Mouse (Mus musculus): ENCODE measurements around the gene Hoxa6. TPM values are rescaled to one million over a fixed set of nuclear protein-coding genes. Genes with fewer than 3 reads are reported as not detected.

The Hoxa6 gene
- total and polyA plus RNA-seq, 3 experiments = 0.58 to 2.2 (median 2.1) TPM

DNA sequence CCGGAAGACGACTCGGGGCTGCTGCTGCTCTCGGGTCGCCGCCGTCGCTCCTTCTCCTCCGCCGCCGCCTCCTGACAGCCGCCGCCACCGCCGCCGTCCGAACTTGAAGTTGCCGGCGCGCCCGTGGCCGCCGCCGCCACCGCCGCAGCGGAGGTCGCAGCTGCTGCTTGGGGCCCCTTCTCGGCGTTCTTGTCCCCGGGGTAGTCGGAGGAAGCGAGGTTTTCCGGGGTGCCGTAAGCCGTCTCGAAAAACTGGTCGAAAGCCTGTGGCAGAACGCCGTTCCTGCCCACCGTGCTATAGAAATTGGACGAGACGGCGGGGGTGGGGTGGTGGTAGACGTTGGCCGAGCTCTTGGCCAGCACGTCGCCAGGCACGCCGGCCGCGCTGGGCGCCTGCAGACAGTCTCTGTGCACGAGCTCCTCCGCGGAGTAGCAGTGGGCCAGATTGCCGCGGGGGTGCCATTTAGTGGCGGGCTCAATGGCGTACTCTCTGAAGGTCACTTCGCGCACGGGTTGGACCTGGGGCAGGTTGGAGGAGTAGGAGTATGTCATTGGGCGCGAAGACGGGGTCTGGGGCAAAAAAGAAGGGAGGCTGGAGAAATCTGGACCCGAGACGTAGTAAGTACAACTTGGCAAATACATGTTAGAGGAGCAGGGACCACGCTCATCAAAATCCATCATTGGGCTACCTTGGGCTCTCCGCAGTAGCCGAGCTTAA, 36.7 kb upstream of the Hoxa6 start:
- no peak overlapping the region for H3K4me3 ChIP-seq (replicated peaks in 1 of 3; ENCODE audit: low read depth in 2 of 3, low read length in 2 of 3, poor library complexity in 1 of 3)
- TF ChIP-seq ZMIZ1 (IDR thresholded peaks at IDR 0.05; ENCODE audit: low read depth, low read length) = no peak
- no peak for TF ChIP-seq KAT2A (IDR thresholded peaks at IDR 0.05; ENCODE audit: insufficient replicate concordance, low read length)
- no peak for TF ChIP-seq USF2 (conservative IDR thresholded peaks at IDR 0.05; ENCODE audit: low read depth, low read length)
- no peak for TF ChIP-seq MYC (IDR thresholded peaks at IDR 0.05; ENCODE audit: low read depth, low read length)
- no peak for TF ChIP-seq BHLHE40 (IDR thresholded peaks at IDR 0.05; ENCODE audit: low read depth, low read length)
- no peak for TF ChIP-seq HCFC1 (IDR thresholded peaks at IDR 0.05; ENCODE audit: low read depth, low read length)
- TF ChIP-seq GABPA (IDR thresholded peaks at IDR 0.05; ENCODE audit: insufficient replicate concordance, low read depth, low read length) = no peak
- H3K36me3 ChIP-seq (replicated peaks in 1 of 2; ENCODE audit: control insufficient read depth in 1 of 2, insufficient read depth in 1 of 2, low read length in 1 of 2) = no peaks in the 10 kb centered on the region
- dilution Hi-C loops (cut with MboI; ENCODE audit: extremely low pct_ligation_motif_present, extremely low pct_unique_long_range_greater_than_20kb, low sequenced_read_pairs) (no loop called here), in situ Hi-C loops (cut with MboI; ENCODE audit: low pct_ligation_motif_present, low pct_unique_long_range_greater_than_20kb, low sequenced_read_pairs) (no loop called here)
- H3K4me2 ChIP-seq (ENCODE audit: insufficient read depth, low read depth, poor library complexity, severe bottlenecking) = no peak overlapping the region
- H3K4me1 ChIP-seq (ENCODE audit: control insufficient read depth in 1 of 2, insufficient read depth in 2 of 2) = peaks cover 0 to 9% of the 10 kb centered on the region in 2 experiments; a peak in 2 of 4 replicates
- H3K9ac ChIP-seq (ENCODE audit: insufficient read depth, low read depth) = no peak overlapping the region
- DNase-seq (ENCODE audit: extremely low read depth) = no peak
- H3K27me3 ChIP-seq (replicated peaks) = no peaks in the 10 kb centered on the region
- H3K27ac ChIP-seq (ENCODE audit: insufficient read depth, low read depth) = no peak overlapping the region
- H3K79me2 ChIP-seq (replicated peaks; ENCODE audit: control insufficient read depth, extremely low read depth, insufficient read depth, poor library complexity, severe bottlenecking) = no peaks in the 10 kb centered on the region
- H3K9me3 ChIP-seq (replicated peaks; ENCODE audit: low read length) = peaks cover 5% of the 10 kb centered on the region

DNA sequence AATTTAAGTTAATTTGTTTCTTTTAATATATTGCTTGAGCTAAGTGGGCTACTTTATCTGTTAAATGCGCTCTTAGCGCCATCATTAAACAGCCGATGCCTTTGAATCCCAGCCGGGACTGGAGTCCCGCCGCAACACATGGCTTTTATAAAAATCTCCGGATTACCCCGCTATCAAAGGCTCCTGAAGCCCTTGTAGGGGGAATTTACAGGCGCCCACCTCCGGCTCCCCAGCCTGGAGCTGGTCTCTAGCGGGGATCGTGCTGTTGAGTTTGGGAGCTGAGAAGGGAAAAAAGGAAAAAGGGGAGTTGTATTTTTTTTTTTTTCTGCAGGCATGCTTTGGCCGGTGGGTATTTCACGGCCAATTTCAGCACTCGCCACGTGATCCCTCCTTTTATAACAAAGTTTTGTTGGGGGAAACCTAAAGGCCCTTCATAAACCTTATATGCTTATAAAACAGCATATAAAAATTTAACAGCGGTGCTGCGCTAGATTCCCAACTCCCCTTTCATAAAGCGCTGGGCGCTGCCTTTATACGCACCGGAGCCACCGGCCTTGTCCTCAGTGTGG, 36.0 kb upstream of the Hoxa6 start:
- Histone ChIP-seq H3K4me3 (replicated peaks in 1 of 3; ENCODE audit: low read depth in 2 of 3, low read length in 2 of 3, poor library complexity in 1 of 3) (no peak overlapping the region), H3K27ac (ENCODE audit: insufficient read depth, low read depth) (no peak overlapping the region), H3K4me2 (ENCODE audit: insufficient read depth, low read depth, poor library complexity, severe bottlenecking) (no peak overlapping the region), H3K79me2 (replicated peaks; ENCODE audit: control insufficient read depth, extremely low read depth, insufficient read depth, poor library complexity, severe bottlenecking) (no peaks in the 10 kb centered on the region), H3K4me1 (ENCODE audit: control insufficient read depth in 1 of 2, insufficient read depth in 2 of 2) (peaks cover 0 to 9% of the 10 kb centered on the region in 2 experiments; a peak in 2 of 4 replicates), H3K27me3 (replicated peaks) (no peaks in the 10 kb centered on the region), H3K9ac (ENCODE audit: insufficient read depth, low read depth) (no peak overlapping the region), H3K36me3 (replicated peaks in 1 of 2; ENCODE audit: control insufficient read depth in 1 of 2, insufficient read depth in 1 of 2, low read length in 1 of 2) (no peaks in the 10 kb centered on the region), H3K9me3 (replicated peaks; ENCODE audit: low read length) (peaks cover 5% of the 10 kb centered on the region)
- TF ChIP-seq ZC3H11A (IDR thresholded peaks at IDR 0.05; ENCODE audit: low read depth, low read length) (no peak), MAZ (IDR thresholded peaks at IDR 0.05; ENCODE audit: low read depth, low read length) (no peak), POLR2AphosphoS2 (IDR thresholded peaks at IDR 0.05; ENCODE audit: low read depth, low read length) (no peak), RCOR1 (conservative IDR thresholded peaks at IDR 0.05; ENCODE audit: low read depth, low read length) (no peak), TBP (conservative IDR thresholded peaks at IDR 0.05; ENCODE audit: low read depth, low read length) (no peak), KAT2A (IDR thresholded peaks at IDR 0.05; ENCODE audit: insufficient replicate concordance, low read length) (no peak), MAX (IDR thresholded peaks at IDR 0.05; ENCODE audit: low read length) (no peak), CTCF (conservative IDR thresholded peaks at IDR 0.05 in 1 of 2, IDR thresholded peaks at IDR 0.05 in 1 of 2; ENCODE audit: low read depth in 2 of 2, low read length in 2 of 2) (no peak), MAFK (IDR thresholded peaks at IDR 0.05; ENCODE audit: insufficient replicate concordance, low read length) (no peak), ELF1 (IDR thresholded peaks at IDR 0.05; ENCODE audit: low read depth, low read length) (no peak), POLR2A (IDR thresholded peaks at IDR 0.05; ENCODE audit: low read depth, low read length) (no peak)
- DNase-seq (ENCODE audit: extremely low read depth) = no peak
- dilution Hi-C loops (cut with MboI; ENCODE audit: extremely low pct_ligation_motif_present, extremely low pct_unique_long_range_greater_than_20kb, low sequenced_read_pairs) (no loop called here), in situ Hi-C loops (cut with MboI; ENCODE audit: low pct_ligation_motif_present, low pct_unique_long_range_greater_than_20kb, low sequenced_read_pairs) (no loop called here)

All from CH12.LX (cell line).